Mouse (Mus musculus) gastrocnemius, postnatal 10 days (tissue): ENCODE data around the gene Rrm1. TPM values are rescaled to one million over a fixed set of nuclear protein-coding genes. Genes with fewer than 3 reads are reported as not detected.
"Not testable (repeated sequence)": the region's sequence is repeated elsewhere in the genome, so short reads cannot be mapped to it uniquely, and the experiment has no call there.

Source experiments
- DNase-seq: peaks from one replicate; pipeline ENCODE4 v3.0.0; 2021; ENCODE audit warnings: mixed read lengths
- long read RNA-seq, 2 experiments: library from polyadenylated mRNA; stranded (forward); transcript quantifications; one replicate each; pipeline ENCODE4 v2.0.0; 2021
- total RNA-seq, 2 experiments: library from RNA; stranded (reverse); gene quantifications; 2 replicates each; pipeline ENCODE4 v1.2.3; 2021

Gene Rrm1
- 10 to 100 TPM; 25.5 to 30.0 TPM for total RNA-seq
- long read RNA-seq, experiment 1, transcript Rrm1-201 (19 exons, 3,997 nt) = major isoform, 58 of 65 reads
- long read RNA-seq, experiment 1, partial matches to known transcripts = 5 of 65 reads
- long read RNA-seq, experiment 1, other reads (novel, unspliced or antisense) = 2 of 65 reads
- long read RNA-seq, experiment 2, transcript Rrm1-201 (19 exons, 3,997 nt) = major isoform, 48 of 54 reads
- long read RNA-seq, experiment 2, partial matches to known transcripts = 6 of 54 reads
- long read RNA-seq, experiment 2, other reads (novel, unspliced or antisense) = 0 of 54 reads

GRCm38 (mm10) chr7:102441657-102442391 lies at the start of gene Rrm1:
Gene Rrm1 (plus strand): TSS chr7:102441695.
- peak; percentile 87 for DNase-seq

- no peak for DNase-seq
Measured at GRCm38 (mm10) chr7:102393898-102394297, 47.6 kb upstream of the Rrm1 start.

GRCm38 (mm10) chr7:102395894-102396293 lies 45.6 kb upstream of the Rrm1 start:
- DNase-seq = no peak

GRCm38 (mm10) chr7:102396331-102396730 lies 45.2 kb upstream of the Rrm1 start:
- no peak for DNase-seq

DNA sequence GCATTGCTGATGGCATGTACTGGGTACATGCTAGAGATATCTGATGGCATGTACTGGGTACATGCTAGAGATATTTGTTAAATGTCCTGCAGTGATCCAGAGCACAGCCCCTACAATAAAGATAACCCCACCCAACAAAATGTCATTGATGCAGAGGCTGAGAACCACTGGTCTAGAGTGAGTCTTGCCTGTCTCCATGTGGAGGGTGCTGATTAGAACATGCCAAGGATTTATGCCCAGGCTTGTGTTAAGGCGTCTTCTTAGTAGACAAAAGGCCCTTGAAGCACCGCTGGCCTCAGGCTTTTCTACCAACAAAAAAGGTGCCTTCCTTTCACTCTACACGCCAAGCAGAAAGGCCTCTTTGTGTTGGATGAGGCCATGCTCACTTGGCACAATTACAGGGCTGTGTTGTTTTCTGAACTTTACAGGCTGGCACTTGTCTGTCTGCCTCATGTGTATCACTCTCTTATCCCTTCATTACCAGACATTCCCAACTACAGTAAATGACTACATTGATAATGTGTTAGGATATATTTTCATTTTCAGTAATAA lies 42.2 kb upstream of the Rrm1 start:
- DNase-seq = no peak

DNA sequence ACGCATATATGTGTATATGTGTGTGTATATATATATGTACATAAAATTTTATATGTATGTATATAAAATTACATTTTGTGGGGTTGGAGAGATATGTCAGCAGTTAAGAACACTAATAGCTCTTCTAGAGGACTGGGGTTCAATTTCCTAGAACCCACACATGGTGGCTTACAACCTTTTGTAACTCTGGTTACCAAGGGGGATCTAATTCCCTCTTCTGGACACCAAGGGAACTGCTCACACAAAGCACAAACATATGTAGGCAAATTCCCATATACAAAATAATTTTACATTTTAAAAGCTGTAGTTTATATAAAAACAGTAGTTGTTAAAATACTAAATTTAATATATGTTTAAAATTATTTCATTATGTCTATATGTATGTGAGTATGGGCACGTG lies 37.4 kb upstream of the Rrm1 start:
- DNase-seq = no peak

DNA sequence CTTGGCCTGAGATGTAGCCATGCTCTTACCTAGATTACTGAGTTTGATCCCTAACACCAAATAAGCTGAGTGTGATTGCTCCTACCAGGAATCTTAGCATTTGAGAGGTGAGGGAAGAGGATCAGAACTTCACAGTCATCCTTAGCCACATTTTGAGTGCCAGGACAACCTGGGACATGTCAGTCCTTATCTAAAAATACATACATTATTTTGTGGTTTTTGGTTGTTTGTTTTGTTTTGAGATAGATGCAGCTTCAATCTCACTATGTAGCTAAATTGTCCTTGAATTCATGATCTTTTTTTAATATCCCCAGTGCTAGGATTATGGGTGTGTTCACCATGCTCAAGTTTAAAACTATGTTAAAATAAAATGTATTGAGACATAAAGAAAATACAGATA lies 34.1 kb upstream of the Rrm1 start:
- no peak for DNase-seq

- not testable (repeated sequence) for DNase-seq
Measured at GRCm38 (mm10) chr7:102415272-102415671, 26.2 kb upstream of the Rrm1 start.

DNA sequence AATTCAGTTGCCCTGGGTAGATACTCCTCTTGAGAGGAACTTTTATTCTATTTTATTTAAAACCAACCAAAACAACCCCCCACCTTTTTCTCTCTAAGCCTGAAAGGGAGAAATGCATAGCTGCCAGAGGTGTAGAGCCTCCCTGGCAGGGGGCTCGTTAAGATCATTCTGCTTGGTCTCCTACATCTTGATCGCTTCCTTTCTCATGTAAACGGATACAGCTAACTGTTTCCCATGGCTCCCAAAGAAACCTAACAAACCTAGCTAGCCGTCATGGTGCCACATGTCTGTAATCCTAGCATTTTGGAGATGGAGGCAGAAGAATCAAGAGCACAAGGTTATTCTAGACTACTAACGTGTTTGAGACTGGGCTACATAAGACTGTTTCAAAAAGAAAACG lies 25.7 kb upstream of the Rrm1 start:
- DNase-seq = no peak

DNA sequence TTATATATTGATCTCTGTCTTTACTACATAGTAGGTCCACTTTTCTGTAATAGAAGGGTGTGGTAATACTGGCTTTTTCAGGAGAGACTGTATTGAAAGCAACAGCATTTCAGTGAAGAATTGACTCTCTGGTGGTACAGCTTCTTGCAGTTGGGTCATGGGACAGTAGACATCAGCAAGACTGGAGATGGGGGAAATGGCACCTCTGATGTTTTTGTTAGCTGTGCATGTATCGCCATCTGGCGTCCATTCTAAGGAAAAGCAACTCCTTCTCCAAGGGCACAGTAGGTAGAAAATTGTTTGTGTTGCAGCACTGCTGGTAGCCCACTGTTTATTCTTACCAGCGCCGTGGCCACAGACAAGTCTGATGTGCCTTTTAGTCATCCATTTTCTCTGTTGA lies 24.1 kb upstream of the Rrm1 start:
- DNase-seq = peak; percentile 12

GRCm38 (mm10) chr7:102422036-102422435 lies 19.5 kb upstream of the Rrm1 start:
- DNase-seq = no peak

GRCm38 (mm10) chr7:102425933-102426685 lies 15.4 kb upstream of the Rrm1 start:
- no peak for DNase-seq

GRCm38 (mm10) chr7:102434344-102434743 lies 7.2 kb upstream of the Rrm1 start:
- no peak for DNase-seq

GRCm38 (mm10) chr7:102440822-102441656 lies 456 bp upstream of the Rrm1 start:
- no peak for DNase-seq

DNA sequence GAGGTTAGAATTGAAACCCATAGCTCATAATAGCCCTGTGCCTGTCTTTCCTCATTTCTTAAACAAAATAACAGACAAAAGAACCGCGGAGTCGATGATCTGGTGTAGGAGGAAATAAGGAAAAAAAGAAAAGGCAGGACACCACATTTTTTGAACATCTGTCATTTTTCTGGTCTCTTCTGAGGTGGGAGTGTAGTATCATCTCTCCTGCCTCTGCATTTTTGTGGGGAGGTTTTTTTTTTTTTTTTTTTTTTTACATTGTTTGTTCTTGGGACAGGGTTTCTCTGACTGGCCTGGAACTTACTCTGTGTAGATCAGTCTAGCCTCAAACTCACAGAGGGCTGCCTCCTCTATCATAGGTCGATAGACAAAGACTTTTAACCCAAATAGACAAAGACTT lies 937 bp downstream of the Rrm1 start:
- no peak for DNase-seq

- no peak for DNase-seq
Measured at GRCm38 (mm10) chr7:102444301-102444700, 2.8 kb downstream of the Rrm1 start.

GRCm38 (mm10) chr7:102446438-102446837 lies 4.9 kb downstream of the Rrm1 start:
- no peak for DNase-seq

GRCm38 (mm10) chr7:102458618-102459380 lies 17.3 kb downstream of the Rrm1 start:
- DNase-seq = no peak

- no peak for DNase-seq
Measured at GRCm38 (mm10) chr7:102467566-102467965, 26.1 kb downstream of the Rrm1 start.

DNA sequence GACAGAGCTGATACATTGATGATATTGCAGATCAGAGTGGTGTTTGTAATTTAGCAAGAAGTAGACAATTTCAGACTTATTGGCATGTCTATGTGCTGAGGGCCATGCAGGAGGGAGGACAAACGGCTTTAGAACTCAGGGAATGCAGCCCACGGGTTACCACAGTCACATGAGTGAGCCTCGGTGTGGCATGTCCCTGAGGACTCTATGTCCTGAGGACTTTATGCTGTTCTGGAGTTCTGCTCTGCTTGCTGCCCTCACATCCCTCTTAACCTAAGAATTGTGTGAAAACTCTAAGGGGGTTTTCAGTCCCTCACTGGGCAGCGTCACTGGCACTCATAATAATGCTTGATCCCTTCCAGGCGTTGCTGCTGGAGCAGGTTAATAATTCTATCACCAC lies 31.2 kb downstream of the Rrm1 start:
- no peak for DNase-seq

DNA sequence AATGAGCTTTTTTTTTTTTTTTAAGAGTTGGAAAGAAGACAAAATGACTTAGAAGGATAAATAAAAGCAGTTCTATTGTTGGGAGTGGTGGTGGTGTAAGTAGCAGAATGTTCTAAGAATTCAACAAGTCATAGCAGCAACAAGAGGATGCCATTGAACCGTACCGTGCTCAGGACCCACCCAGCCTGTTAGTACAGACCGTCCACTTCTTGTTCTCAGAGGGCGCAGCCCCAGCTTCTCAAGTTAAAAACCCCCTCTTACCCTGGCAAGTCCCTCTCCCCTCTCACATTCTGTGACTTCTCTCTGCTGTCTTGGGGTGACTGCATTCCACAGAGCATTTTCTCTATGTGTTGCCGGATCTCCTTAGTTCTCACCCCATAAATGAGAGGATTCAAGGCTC lies 35.1 kb downstream of the Rrm1 start:
- DNase-seq = no peak
